Mouse (Mus musculus) CH12.LX (cell line): ENCODE measurements around the gene Prmt1. TPM values are rescaled to one million over a fixed set of nuclear protein-coding genes. Genes with fewer than 3 reads are reported as not detected.

Source experiments
- DNase-seq: peaks from one replicate; pipeline ENCODE4 v3.0.0-alpha.2; 2013; ENCODE audit errors: extremely low read depth
- H3K27ac ChIP-seq: 2 replicates; pipeline ENCODE4 v1.5.1; 2012; ENCODE audit warnings: low read depth, mild to moderate bottlenecking, control low read depth, moderate library complexity; ENCODE audit not compliant: insufficient read depth
- H3K27me3 ChIP-seq: replicated peaks from 2 replicates; pipeline ENCODE3; 2012; ENCODE audit warnings: inconsistent platforms
- H3K36me3 ChIP-seq, 2 experiments: replicated peaks in 1 of 2; 2 replicates each; pipeline versions ENCODE3 to v1.6.1; 2012; ENCODE audit warnings: inconsistent platforms in 1 of 2, low read length in 1 of 2, mild to moderate bottlenecking in 1 of 2, mixed read lengths in 1 of 2, moderate library complexity in 1 of 2; ENCODE audit not compliant: control insufficient read depth in 1 of 2, insufficient read depth in 1 of 2
- H3K4me1 ChIP-seq, 2 experiments: 2 replicates each; pipeline ENCODE4 v1.6.1; 2012; ENCODE audit warnings: inconsistent platforms in 1 of 2, moderate library complexity in 1 of 2; ENCODE audit not compliant: insufficient read depth in 2 of 2, control insufficient read depth in 1 of 2
- H3K4me2 ChIP-seq: 2 replicates; pipeline ENCODE4 v1.6.1; 2012; ENCODE audit warnings: low read depth, mild to moderate bottlenecking, control low read depth; ENCODE audit not compliant: poor library complexity, insufficient read depth, severe bottlenecking
- H3K4me3 ChIP-seq, 3 experiments: fragments of 150-350 bp in 1 of 3; sonication (generic) in 1 of 3; replicated peaks in 1 of 3; 2 replicates each; pipeline versions ENCODE3 to v1.5.1; 2011 to 2012; ENCODE audit warnings: low read depth in 2 of 3, low read length in 2 of 3, mild to moderate bottlenecking in 2 of 3, moderate library complexity in 2 of 3, control low read depth in 1 of 3, improper control_type of control experiment in 1 of 3, inconsistent platforms in 1 of 3, mixed read lengths in 1 of 3; ENCODE audit not compliant: poor library complexity in 1 of 3
- H3K79me2 ChIP-seq: replicated peaks from 2 replicates; pipeline ENCODE4 v1.6.1; 2012; ENCODE audit warnings: mild to moderate bottlenecking, moderate library complexity; ENCODE audit not compliant: control insufficient read depth, poor library complexity, insufficient read depth, severe bottlenecking; ENCODE audit errors: extremely low read depth
- H3K9ac ChIP-seq: 2 replicates; pipeline ENCODE4 v1.6.1; 2012; ENCODE audit warnings: low read depth, mild to moderate bottlenecking, control low read depth, moderate library complexity; ENCODE audit not compliant: insufficient read depth
- H3K9me3 ChIP-seq: replicated peaks from 2 replicates; pipeline ENCODE3; 2012; ENCODE audit warnings: low read length, inconsistent platforms, mixed read lengths
- CHD2 ChIP-seq: IDR thresholded peaks from 2 replicates; pipeline ENCODE4 v1.6.1; 2011; ENCODE audit warnings: low read length, improper control_type of control experiment
- CTCF ChIP-seq, 2 experiments: IDR thresholded peaks in 1 of 2; conservative IDR thresholded peaks in 1 of 2; 2 replicates each; pipeline ENCODE4 v1.5.1; 2011 to 2012; ENCODE audit warnings: low read depth in 2 of 2, low read length in 2 of 2, improper control_type of control experiment in 1 of 2, inconsistent platforms in 1 of 2, mild to moderate bottlenecking in 1 of 2, moderate library complexity in 1 of 2
- ELF1 ChIP-seq: IDR thresholded peaks from 2 replicates; pipeline ENCODE4 v1.6.1; 2014; ENCODE audit warnings: low read depth, mild to moderate bottlenecking, inconsistent platforms, low read length, improper control_type of control experiment
- ETS1 ChIP-seq: conservative IDR thresholded peaks from 2 replicates; pipeline ENCODE4 v1.6.1; 2012; ENCODE audit warnings: low read depth, mild to moderate bottlenecking, inconsistent platforms, low read length, improper control_type of control experiment, moderate library complexity
- HCFC1 ChIP-seq: IDR thresholded peaks from 2 replicates; pipeline ENCODE4 v1.6.1; 2012; ENCODE audit warnings: low read depth, mild to moderate bottlenecking, inconsistent platforms, low read length, improper control_type of control experiment
- KAT2A ChIP-seq: IDR thresholded peaks from 2 replicates; pipeline ENCODE4 v1.6.1; 2012; ENCODE audit warnings: low read length, improper control_type of control experiment, inconsistent platforms; ENCODE audit not compliant: insufficient replicate concordance
- MAX ChIP-seq: IDR thresholded peaks from 2 replicates; pipeline ENCODE4 v1.6.1; 2011; ENCODE audit warnings: low read length, improper control_type of control experiment
- MEF2A ChIP-seq: IDR thresholded peaks from 2 replicates; pipeline ENCODE4 v1.6.1; 2014; ENCODE audit warnings: low read depth, mild to moderate bottlenecking, inconsistent platforms, low read length, improper control_type of control experiment, borderline replicate concordance
- MYC ChIP-seq: IDR thresholded peaks from 2 replicates; pipeline ENCODE4 v1.6.1; 2011; ENCODE audit warnings: low read depth, mild to moderate bottlenecking, improper control_type of control experiment, low read length
- NELFE ChIP-seq: IDR thresholded peaks from 2 replicates; pipeline ENCODE4 v1.6.1; 2011; ENCODE audit warnings: low read depth, low read length, improper control_type of control experiment
- NRF1 ChIP-seq: IDR thresholded peaks from 2 replicates; pipeline ENCODE4 v1.6.1; 2014; ENCODE audit warnings: low read depth, mild to moderate bottlenecking, inconsistent platforms, low read length, improper control_type of control experiment, moderate library complexity
- POLR2AphosphoS2 ChIP-seq: IDR thresholded peaks from 2 replicates; pipeline ENCODE4 v1.6.1; 2011; ENCODE audit warnings: low read depth, low read length, improper control_type of control experiment
- RAD21 ChIP-seq: IDR thresholded peaks from 2 replicates; pipeline ENCODE4 v1.6.1; 2011; ENCODE audit warnings: low read depth, mild to moderate bottlenecking, low read length, improper control_type of control experiment, moderate library complexity
- RCOR1 ChIP-seq: conservative IDR thresholded peaks from 2 replicates; pipeline ENCODE4 v1.6.1; 2012; ENCODE audit warnings: low read depth, mild to moderate bottlenecking, inconsistent platforms, low read length, improper control_type of control experiment
- SMC3 ChIP-seq: IDR thresholded peaks from 2 replicates; pipeline ENCODE4 v1.6.1; 2011; ENCODE audit warnings: low read depth, low read length, improper control_type of control experiment
- TBP ChIP-seq: conservative IDR thresholded peaks from 2 replicates; pipeline ENCODE4 v1.6.1; 2011; ENCODE audit warnings: low read depth, low read length, improper control_type of control experiment
- ZKSCAN1 ChIP-seq: IDR thresholded peaks from 2 replicates; pipeline ENCODE4 v1.6.1; 2012; ENCODE audit warnings: low read depth, inconsistent platforms, low read length, improper control_type of control experiment, borderline replicate concordance
- ZMIZ1 ChIP-seq: IDR thresholded peaks from 2 replicates; pipeline ENCODE4 v1.6.1; 2012; ENCODE audit warnings: low read depth, mild to moderate bottlenecking, inconsistent platforms, low read length, improper control_type of control experiment
- ZNF384 ChIP-seq: IDR thresholded peaks from 2 replicates; pipeline ENCODE4 v1.6.1; 2012; ENCODE audit warnings: low read depth, low read length, improper control_type of control experiment, inconsistent platforms
- dilution Hi-C: fragments of 300-500 bp; cut with MboI; formaldehyde crosslinking; loops from 2 replicates; pipeline ENCODE4 v1.14.3; 2020; ENCODE audit warnings: low sequenced_read_pairs; ENCODE audit not compliant: extremely low pct_unique_long_range_greater_than_20kb, extremely low pct_ligation_motif_present
- in situ Hi-C: fragments of 300-500 bp; cut with MboI; formaldehyde crosslinking; loops from 3 replicates; pipeline ENCODE4 v1.14.3; 2019; ENCODE audit warnings: low sequenced_read_pairs, low pct_ligation_motif_present, low pct_unique_long_range_greater_than_20kb, mixed read lengths
- polyA plus RNA-seq: library from polyadenylated mRNA; unstranded; fragments of >175 nt; gene quantifications from 2 replicates; pipeline ENCODE4 v1.2.1, GENCODE M21; 2012; ENCODE audit warnings: low read depth; ENCODE audit not compliant: insufficient read length
- total RNA-seq, 2 experiments: library from RNA; depleted of rRNA; stranded (reverse); fragments of 300-350 nt in 1 of 2; fragments of >200 nt in 1 of 2; gene quantifications; 2 replicates each; pipeline ENCODE4 v1.2.3; 2012 to 2014

Prmt1 gene
- total and polyA plus RNA-seq, 3 experiments = 231 to 642 (median 340) TPM

GRCm38 (mm10) chr7:44966638-44967037, 19.7 kb downstream of the Prmt1 start:
- dilution Hi-C loops (no loop called here), in situ Hi-C loops (no loop called here)
- H3K27me3 ChIP-seq = no peaks in the 10 kb centered on the region
- H3K4me2 ChIP-seq = no peak overlapping the region
- TF ChIP-seq MEF2A (no peak), ZNF384 (no peak), NELFE (no peak), ELF1 (no peak), RCOR1 (no peak), CHD2 (no peak), ETS1 (no peak)
- no peak overlapping the region for H3K9ac ChIP-seq
- no peak overlapping the region for H3K27ac ChIP-seq
- peaks cover 14 to 25% of the 10 kb centered on the region in 2 experiments for H3K4me1 ChIP-seq
- DNase-seq = no peak
- H3K36me3 ChIP-seq = peaks cover 0 to 52% of the 10 kb centered on the region in 2 experiments
- H3K79me2 ChIP-seq = no peaks in the 10 kb centered on the region
- H3K4me3 ChIP-seq = no peak overlapping the region
- H3K9me3 ChIP-seq = no peaks in the 10 kb centered on the region

GRCm38 (mm10) chr7:44965975-44966374, 20.4 kb downstream of the Prmt1 start:
- H3K27ac ChIP-seq = no peak overlapping the region
- H3K79me2 ChIP-seq = no peaks in the 10 kb centered on the region
- no peak for DNase-seq
- H3K4me2 ChIP-seq = no peak overlapping the region
- H3K27me3 ChIP-seq = no peaks in the 10 kb centered on the region
- TF ChIP-seq SMC3 (peak; percentile 28; the same call in 1 of the 2 replicates), POLR2AphosphoS2 (no peak), HCFC1 (no peak), KAT2A (no peak), NRF1 (no peak), RAD21 (peak; percentile 17), MYC (peak; percentile 47; the same call in 1 of the 2 replicates), NELFE (no peak), ZMIZ1 (no peak), CHD2 (no peak), ZKSCAN1 (no peak), TBP (no peak), CTCF (conservative IDR thresholded peaks at IDR 0.05 in 1 of 2, IDR thresholded peaks at IDR 0.05 in 1 of 2; ENCODE audit: low read depth in 2 of 2, low read length in 2 of 2) (peak in 1 of 2 experiments; percentile 52; a peak in 2 of 4 replicates), MAX (no peak)
- no peak overlapping the region for H3K9ac ChIP-seq
- H3K4me1 ChIP-seq = peaks cover 8 to 19% of the 10 kb centered on the region in 2 experiments
- H3K4me3 ChIP-seq = no peak overlapping the region
- no peaks in the 10 kb centered on the region for H3K9me3 ChIP-seq
- dilution Hi-C loops (no loop called here), in situ Hi-C loops (no loop called here)
- peaks cover 0 to 54% of the 10 kb centered on the region in 2 experiments for H3K36me3 ChIP-seq
